Mouse (Mus musculus): Measurements from ENCODE around the gene Zkscan17. TPM values are rescaled to one million over a fixed set of nuclear protein-coding genes. Genes with fewer than 3 reads are reported as not detected.

Gene Zkscan17
- total and polyA plus RNA-seq, 2 experiments from 2014 or later, result 15.1 to 21.1 TPM

DNA sequence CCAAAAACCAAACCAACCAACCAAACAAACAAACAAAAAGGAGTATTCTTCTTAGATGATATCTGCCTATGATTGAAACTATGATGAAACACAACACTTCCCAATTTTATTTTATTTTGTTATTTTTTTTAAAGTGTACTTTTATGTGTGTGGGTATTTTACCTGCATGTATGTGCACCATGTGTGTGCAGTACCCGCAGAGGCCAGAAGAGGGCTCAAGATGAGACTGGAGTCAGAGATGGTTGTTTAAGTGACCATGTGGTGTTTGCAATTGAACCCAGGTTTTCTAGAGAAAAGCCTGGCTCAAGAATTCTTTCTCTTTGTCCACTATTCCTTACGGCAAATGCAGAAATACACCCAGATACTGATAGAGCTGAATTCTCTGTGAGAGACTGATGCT is 2.4 kb downstream of the Zkscan17 start:
- no peak for ATAC-seq
- peak; percentile 24 for TF ChIP-seq CTCF (IDR thresholded peaks at IDR 0.05; ENCODE audit: low read depth)
- Histone ChIP-seq H3K27me3 (ENCODE audit: insufficient read depth, low read length) (no peaks in the 10 kb centered on the region), H3K9ac (replicated peaks; ENCODE audit: low read length) (no peak overlapping the region), H3K4me1 (ENCODE audit: insufficient read depth, low read length) (no peaks in the 10 kb centered on the region), H3K27ac (no peak overlapping the region), H3K36me3 (ENCODE audit: insufficient read depth, low read length) (no peaks in the 10 kb centered on the region), H3K4me3 (ENCODE audit: low read length) (no peak overlapping the region), H3K4me2 (ENCODE audit: low read depth, low read length) (no peak overlapping the region), H3K9me3 (ENCODE audit: low read length) (no peaks in the 10 kb centered on the region)
- no peak for DNase-seq (ENCODE audit: low spot score)
- 95% methylated on average over 2 of the region's 2 CpGs for WGBS

GRCm38 (mm10) chr11:59519741-59520495 is 6.6 kb downstream of the Zkscan17 start:
- Histone ChIP-seq H3K9me3 (ENCODE audit: low read length) (no peaks in the 10 kb centered on the region), H3K36me3 (ENCODE audit: insufficient read depth, low read length) (no peaks in the 10 kb centered on the region), H3K9ac (replicated peaks; ENCODE audit: low read length) (no peak overlapping the region), H3K4me3 (ENCODE audit: low read length) (no peak overlapping the region), H3K27me3 (ENCODE audit: insufficient read depth, low read length) (no peaks in the 10 kb centered on the region), H3K4me2 (ENCODE audit: low read depth, low read length) (no peak overlapping the region), H3K4me1 (ENCODE audit: insufficient read depth, low read length) (no peaks in the 10 kb centered on the region), H3K27ac (no peak overlapping the region)
- 74% methylated on average over 6 of the region's 6 CpGs for WGBS
- DNase-seq (ENCODE audit: low spot score) (no peak), ATAC-seq (no peak)
- TF ChIP-seq CTCF (IDR thresholded peaks at IDR 0.05; ENCODE audit: low read depth), result no peak

DNA sequence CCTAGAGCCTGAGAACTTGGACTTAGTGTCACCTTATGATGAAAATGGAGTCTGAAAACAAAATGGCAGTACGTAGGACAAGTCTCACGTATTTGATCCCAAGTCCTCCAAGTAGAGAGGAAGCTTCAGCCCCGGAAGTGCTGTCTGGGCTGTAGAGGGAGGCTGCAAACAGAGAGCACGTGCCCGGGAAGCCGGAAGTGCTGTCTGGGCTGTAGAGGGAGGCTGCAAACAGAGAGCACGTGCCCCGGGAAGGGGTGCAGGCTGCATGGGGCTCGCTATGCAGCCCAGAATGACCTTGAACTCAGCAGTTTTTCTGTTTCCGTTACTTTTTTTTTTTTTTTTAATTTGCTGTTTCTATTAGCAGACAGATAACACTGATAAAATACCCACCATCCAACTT is 8.3 kb downstream of the Zkscan17 start:
- H3K4me2 ChIP-seq (ENCODE audit: low read depth, low read length), result no peak overlapping the region
- no peak for TF ChIP-seq CTCF (IDR thresholded peaks at IDR 0.05; ENCODE audit: low read depth)
- H3K9ac ChIP-seq (replicated peaks; ENCODE audit: low read length), result no peak overlapping the region
- ATAC-seq (no peak), DNase-seq (ENCODE audit: low spot score) (no peak)
- H3K36me3 ChIP-seq (ENCODE audit: insufficient read depth, low read length), result no peaks in the 10 kb centered on the region
- no peaks in the 10 kb centered on the region for H3K27me3 ChIP-seq (ENCODE audit: insufficient read depth, low read length)
- H3K4me3 ChIP-seq (ENCODE audit: low read length), result no peak overlapping the region
- no peak overlapping the region for H3K27ac ChIP-seq
- no peaks in the 10 kb centered on the region for H3K9me3 ChIP-seq (ENCODE audit: low read length)
- H3K4me1 ChIP-seq (ENCODE audit: insufficient read depth, low read length), result no peaks in the 10 kb centered on the region
- WGBS, result 62% methylated on average over 10 of the region's 10 CpGs

- Histone ChIP-seq H3K9ac (replicated peaks; ENCODE audit: low read length) (no peak overlapping the region), H3K27me3 (ENCODE audit: insufficient read depth, low read length) (no peaks in the 10 kb centered on the region), H3K4me3 (ENCODE audit: low read length) (no peak overlapping the region), H3K9me3 (ENCODE audit: low read length) (no peaks in the 10 kb centered on the region), H3K4me1 (ENCODE audit: insufficient read depth, low read length) (no peaks in the 10 kb centered on the region), H3K4me2 (ENCODE audit: low read depth, low read length) (no peak overlapping the region), H3K36me3 (ENCODE audit: insufficient read depth, low read length) (no peaks in the 10 kb centered on the region), H3K27ac (no peak overlapping the region)
- no peak for DNase-seq (ENCODE audit: low spot score)
- ATAC-seq, result no peak
- TF ChIP-seq CTCF (IDR thresholded peaks at IDR 0.05; ENCODE audit: low read depth), result no peak
- WGBS, result 97% methylated on average over 1 of the region's 1 CpGs
Observed at GRCm38 (mm10) chr11:59517441-59517840, 9.1 kb downstream of the Zkscan17 start.

DNA sequence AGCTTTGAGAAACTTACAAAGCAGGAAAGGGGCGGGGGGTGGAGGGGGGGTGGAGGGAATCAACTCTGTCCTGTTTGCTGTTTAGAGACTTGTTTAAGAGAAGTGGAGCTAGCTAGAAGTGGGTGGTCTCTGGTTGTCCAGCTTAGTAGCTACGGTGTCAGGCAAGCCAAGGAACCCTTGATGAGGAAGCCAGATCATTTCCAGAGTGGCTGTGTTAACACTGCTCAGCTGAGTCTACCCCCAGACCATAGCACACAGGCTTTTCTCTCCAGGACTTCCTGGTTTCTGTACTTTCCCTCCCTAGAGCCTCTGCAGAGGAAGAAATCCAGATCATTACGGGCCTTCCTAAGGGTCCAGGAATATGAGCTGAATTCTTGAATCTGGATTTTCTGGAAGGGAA is 11.8 kb downstream of the Zkscan17 start:
- TF ChIP-seq CTCF (IDR thresholded peaks at IDR 0.05; ENCODE audit: low read depth), result no peak
- no peaks in the 10 kb centered on the region for H3K27me3 ChIP-seq (ENCODE audit: insufficient read depth, low read length)
- H3K4me3 ChIP-seq (ENCODE audit: low read length), result no peak overlapping the region
- no peaks in the 10 kb centered on the region for H3K36me3 ChIP-seq (ENCODE audit: insufficient read depth, low read length)
- WGBS, result 82% methylated on average over 3 of the region's 3 CpGs
- H3K9ac ChIP-seq (replicated peaks; ENCODE audit: low read length), result no peak overlapping the region
- no peaks in the 10 kb centered on the region for H3K9me3 ChIP-seq (ENCODE audit: low read length)
- H3K27ac ChIP-seq, result no peak overlapping the region
- ATAC-seq (no peak), DNase-seq (ENCODE audit: low spot score) (no peak)
- no peaks in the 10 kb centered on the region for H3K4me1 ChIP-seq (ENCODE audit: insufficient read depth, low read length)
- no peak overlapping the region for H3K4me2 ChIP-seq (ENCODE audit: low read depth, low read length)

DNA sequence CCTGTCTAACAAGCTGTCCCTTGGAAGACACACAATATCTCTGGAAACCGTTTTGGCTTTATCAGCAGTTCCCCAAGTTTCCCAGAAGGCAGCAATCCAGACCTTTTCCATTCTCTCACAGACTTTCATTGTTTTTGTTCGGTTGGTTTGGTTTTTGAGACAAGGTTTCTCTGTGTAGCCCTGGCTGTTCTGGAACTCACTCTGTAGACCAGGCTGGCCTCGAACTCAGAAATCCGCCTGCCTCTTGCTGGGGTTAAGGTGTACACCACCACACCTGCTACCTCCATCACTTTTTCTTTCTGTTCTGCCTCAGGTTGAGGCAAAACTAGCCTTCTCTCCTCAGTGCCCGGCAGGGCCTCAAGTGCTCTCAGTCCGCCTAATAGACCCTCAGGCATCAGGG is 12.2 kb downstream of the Zkscan17 start:
- no peaks in the 10 kb centered on the region for H3K36me3 ChIP-seq (ENCODE audit: insufficient read depth, low read length)
- no peak overlapping the region for H3K27ac ChIP-seq
- ATAC-seq, result no peak
- H3K4me2 ChIP-seq (ENCODE audit: low read depth, low read length), result no peak overlapping the region
- WGBS, result 69% methylated on average over 6 of the region's 6 CpGs
- no peak for DNase-seq (ENCODE audit: low spot score)
- no peaks in the 10 kb centered on the region for H3K4me1 ChIP-seq (ENCODE audit: insufficient read depth, low read length)
- no peak overlapping the region for H3K4me3 ChIP-seq (ENCODE audit: low read length)
- no peak overlapping the region for H3K9ac ChIP-seq (replicated peaks; ENCODE audit: low read length)
- no peaks in the 10 kb centered on the region for H3K9me3 ChIP-seq (ENCODE audit: low read length)
- no peak for TF ChIP-seq CTCF (IDR thresholded peaks at IDR 0.05; ENCODE audit: low read depth)
- H3K27me3 ChIP-seq (ENCODE audit: insufficient read depth, low read length), result no peaks in the 10 kb centered on the region

GRCm38 (mm10) chr11:59513556-59513955 is 13.0 kb downstream of the Zkscan17 start:
- ATAC-seq (no peak), DNase-seq (ENCODE audit: low spot score) (no peak)
- no peak overlapping the region for H3K4me2 ChIP-seq (ENCODE audit: low read depth, low read length)
- H3K36me3 ChIP-seq (ENCODE audit: insufficient read depth, low read length), result no peaks in the 10 kb centered on the region
- no peaks in the 10 kb centered on the region for H3K27me3 ChIP-seq (ENCODE audit: insufficient read depth, low read length)
- H3K9ac ChIP-seq (replicated peaks; ENCODE audit: low read length), result no peak overlapping the region
- H3K4me3 ChIP-seq (ENCODE audit: low read length), result no peak overlapping the region
- no peaks in the 10 kb centered on the region for H3K9me3 ChIP-seq (ENCODE audit: low read length)
- WGBS, result 79% methylated on average over 3 of the region's 3 CpGs
- no peak overlapping the region for H3K27ac ChIP-seq
- TF ChIP-seq CTCF (IDR thresholded peaks at IDR 0.05; ENCODE audit: low read depth), result peak; percentile 52
- no peaks in the 10 kb centered on the region for H3K4me1 ChIP-seq (ENCODE audit: insufficient read depth, low read length)

Data from hindbrain, postnatal 0 days (tissue).